Mouse (Mus musculus): ENCODE data around the gene Pdia5.

Pdia5 gene

DNA sequence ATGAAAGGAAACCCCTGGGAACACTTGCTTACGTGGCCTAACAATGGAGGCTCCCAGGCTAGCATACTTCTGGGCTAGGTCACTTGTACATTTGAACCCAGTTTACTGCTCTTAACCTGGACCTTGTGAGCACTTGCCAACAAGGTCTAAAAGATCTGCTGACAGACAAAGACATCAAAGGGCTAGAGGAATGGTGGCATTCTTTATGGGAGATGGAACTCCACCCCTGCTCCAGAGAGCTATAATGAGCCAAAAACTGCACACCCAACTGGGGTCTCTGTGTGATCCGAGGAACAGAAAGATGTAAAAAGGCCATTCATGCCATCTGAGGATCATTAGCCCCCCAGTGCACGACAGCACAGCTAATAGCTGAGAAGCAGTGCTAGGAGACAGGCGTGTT, 6.6 kb downstream of the Pdia5 start:
- no peak for DNase-seq

DNA sequence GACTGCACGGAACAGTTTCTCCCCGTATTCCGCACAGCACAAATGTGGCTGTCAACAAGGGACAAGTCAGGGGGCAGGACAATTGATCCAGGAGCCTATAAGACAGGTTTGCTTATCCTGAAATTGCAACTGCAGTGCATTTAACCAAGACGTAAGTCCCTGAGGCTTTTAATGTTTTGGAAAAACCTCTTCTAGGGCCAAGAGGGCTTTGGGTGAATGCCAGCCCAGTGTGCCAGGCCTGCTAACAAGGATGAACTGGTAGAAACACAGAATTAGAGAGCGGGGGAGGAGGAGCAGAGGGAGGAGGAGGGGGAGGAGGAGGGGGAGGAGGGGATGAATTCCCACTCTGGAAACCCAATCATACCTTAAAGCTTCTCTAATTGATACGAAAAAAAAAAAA, 11.4 kb downstream of the Pdia5 start:
- peak; percentile 49 to 55 for DNase-seq

DNA sequence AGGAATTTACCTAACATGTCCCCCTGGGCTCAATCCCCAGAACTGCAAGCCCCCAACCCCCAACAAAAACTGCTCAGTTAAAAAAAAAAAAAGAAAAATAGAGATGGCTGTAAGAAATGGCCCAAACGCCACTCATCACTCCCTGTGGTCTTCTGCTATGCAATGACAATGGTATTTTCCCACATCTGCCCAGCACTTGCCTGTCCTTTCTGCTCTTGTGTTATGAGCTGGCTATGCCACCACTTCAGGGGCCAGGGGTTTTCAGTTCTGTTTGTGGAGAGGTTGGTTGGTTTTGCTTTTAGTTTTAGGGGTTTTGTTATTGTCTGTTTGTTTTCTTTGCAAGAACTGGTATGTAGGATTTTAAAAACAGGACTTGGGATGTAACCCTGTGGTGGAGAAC, 13.4 kb downstream of the Pdia5 start:
- DNase-seq, result no peak

DNA sequence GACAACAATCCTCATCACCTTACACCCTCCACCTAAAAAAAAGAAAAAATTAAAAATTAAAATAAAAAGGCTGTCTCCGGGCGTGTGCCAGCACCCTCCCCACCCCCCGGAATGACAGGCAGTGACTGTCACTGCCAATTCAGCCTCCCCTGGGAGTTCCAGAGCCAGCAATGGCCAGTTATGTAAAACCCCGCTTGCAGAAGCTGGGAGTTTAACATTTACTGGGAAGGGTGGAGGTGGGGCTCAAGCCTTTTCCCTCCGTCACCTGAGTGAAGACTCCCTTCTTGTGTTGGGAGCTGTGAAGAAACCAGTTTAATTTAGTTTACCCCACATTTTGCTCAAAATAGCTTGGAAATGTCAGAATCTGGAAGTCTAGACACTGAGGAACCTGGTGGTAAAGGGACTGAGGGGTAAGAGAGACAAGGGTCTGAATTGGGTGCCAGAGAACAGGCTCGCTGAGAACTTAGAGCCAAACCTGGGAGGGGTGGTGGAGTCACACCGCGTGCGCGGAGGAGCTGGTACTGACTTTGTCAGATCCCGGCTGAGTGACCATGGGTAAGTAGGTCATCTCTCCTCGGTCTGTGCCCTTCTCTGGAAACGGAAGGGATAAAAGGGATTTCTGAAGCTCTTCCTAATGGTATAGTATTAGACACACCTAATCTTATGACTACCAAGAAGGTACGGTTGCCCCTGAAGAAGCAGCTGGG, 18.0 kb downstream of the Pdia5 start:
- DNase-seq, result peak; percentile 18 to 61

DNA sequence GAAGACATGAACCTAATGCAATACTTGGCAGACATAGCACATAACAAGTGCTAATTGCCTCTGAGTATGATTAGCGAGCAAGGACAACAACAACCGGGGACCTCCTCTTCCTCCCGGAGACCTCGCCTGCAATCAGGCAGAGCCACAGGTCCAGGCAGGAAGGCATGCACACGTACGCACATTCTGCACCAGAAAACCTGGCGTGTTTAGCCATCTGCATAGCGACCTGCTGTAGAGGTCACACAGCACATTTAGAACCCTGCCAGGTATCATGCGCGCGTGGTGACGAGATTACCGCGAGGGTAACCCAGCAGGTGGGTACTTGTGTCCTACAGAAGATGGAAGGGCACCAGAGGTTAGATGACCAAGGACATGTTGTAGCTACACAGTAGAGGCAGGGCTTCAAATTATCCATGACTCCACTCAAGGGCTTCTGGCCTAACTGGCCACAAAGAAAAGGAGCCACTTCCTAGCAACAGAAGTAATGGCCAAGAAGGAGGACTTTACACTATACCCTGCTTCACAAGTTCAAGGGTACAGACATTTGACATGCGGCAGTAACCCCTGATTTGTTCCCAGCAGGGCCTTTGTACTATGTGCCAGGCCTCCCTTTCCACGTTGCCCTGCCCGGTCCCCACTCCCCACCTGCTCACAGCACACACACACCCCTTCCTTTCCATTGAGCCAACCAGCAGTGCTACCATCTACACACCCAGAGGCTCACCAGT, 18.7 kb downstream of the Pdia5 start:
- DNase-seq, result peak in 1 of 2 experiments; percentile 40

DNA sequence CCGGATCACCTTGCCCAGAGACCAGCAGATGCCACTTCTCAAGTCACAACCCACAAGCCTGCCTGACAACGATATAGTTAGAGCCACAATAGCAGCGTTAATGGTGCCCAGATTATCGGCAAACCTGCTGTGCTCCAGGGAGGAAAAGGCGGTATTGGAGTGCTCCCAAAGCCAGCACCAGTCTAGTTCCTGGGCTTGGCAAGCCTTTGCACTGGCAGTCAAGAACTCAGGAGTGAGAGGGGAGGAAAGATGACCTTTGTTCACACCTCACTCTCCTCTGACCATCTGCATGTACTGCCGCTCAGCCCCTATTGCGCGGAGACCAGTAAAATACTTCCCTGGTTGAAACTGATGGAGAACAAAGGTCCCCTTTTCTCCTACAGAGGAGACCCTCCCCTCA, 19.7 kb downstream of the Pdia5 start:
- peak; percentile 31 to 76 for DNase-seq

DNA sequence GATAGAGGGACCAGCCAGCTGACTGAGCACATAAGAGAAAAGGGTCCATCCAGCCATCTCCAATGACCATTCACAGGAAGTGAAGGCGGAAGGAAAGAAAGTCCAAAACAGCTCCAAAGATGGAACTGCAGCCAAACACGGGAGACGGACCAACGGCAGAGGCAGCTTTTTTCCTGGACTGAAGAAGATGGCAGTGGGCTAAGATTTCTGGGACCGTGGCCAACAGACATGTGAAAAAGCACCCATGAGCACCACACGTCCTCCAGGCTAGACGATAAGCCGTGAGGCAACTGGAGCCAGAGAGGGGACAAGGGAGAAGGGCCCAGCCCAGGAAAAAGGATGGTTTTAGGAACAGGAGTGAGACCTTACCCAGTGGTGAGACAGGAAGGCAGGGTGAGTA, 20.6 kb downstream of the Pdia5 start:
- peak; percentile 34 to 54 for DNase-seq

DNA sequence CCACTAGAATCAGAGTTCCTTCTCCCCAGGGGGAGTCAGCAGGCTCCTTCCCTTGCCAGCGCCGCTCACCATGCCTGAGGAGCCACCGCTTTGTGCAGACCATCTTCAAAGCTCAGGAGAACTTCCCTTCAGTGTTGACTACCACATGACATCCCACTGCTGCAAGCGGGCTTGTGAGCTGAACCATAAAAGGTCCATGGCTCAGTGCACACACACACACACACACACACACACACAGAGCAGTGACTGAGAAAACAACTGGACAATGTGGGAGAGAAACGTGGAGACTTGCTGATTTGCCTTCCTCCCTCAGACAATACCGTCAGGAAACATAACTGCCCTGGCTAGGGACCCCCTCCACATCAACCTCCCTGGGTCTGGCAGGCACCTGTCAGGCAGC, 21.7 kb downstream of the Pdia5 start:
- DNase-seq, result peak; percentile 39 to 69

DNA sequence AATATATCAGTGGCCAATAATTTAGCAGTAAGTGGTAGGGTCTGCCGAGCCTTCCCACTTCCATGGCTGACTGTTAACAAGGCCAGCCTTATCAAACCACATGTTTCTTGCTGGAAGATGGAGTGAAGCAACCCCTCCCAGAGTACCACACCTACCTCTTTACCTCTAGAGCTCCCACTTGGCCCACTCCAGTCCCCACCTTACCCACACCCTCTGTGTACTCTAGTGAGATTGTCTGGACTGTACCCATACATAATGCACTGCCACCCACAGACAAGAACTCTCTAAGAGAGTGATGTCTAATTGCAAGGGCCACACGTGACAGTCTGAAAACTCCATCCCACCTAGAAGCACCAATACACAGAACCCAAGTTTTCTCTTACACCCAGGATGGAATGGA, 23.6 kb downstream of the Pdia5 start:
- DNase-seq, result no peak

DNA sequence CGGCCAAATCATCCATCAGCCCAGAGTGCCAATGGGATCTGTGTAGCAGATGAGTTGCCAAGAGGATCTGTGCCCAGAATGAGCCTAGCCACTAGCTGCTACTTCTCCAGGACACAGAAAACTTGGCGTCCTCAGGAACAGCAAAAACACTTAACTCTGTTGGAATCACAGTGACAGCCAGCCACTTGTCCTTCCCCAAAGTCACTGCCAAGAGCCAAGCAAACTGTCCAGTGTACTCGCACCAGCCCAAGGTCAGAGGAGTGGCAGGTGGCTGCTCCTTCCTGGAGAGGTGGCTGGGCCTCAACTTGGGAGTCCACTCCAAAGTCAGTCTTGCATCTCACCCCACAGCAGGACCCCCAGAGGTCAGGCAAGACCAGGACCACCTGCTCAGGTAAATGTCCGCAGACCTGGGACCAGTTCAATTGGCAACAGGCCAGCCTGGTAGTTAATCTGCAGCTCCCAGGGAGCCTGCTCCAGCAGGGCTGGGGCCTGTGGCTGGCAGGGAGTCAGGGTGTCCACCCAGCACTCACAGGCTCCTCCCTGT, 24.8 kb downstream of the Pdia5 start:
- DNase-seq, result peak; percentile 67 to 81

DNA sequence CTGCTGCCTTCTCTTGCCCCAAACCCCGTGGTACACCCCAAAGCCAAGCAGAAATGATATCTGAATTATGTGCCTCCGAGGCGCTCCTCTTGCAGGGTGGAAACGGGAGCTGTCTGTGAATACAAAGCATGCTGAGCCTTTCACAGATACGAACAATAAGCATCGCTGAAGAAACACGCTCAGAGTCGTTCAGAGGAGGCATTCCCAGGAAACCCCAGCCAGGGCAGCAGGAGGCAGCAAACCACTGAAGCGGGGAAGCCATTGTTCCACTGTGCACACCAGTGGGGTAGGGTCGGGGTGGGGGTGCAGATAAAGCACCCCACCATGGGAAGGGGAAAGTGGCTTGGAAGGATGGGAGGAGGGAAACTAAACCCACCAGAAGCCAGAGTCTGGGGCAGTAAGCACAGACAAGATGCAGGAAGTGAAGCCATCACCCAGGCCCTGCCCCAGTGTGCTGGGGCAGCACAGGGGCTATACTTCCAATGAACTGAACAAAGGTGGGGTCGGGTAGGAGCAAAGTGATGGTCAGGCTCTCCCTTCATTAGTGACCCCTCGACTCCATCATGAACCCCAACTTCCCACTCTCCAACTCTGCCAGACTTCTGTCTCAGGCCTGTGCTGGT, 25.9 kb downstream of the Pdia5 start:
- DNase-seq, result no peak

DNA sequence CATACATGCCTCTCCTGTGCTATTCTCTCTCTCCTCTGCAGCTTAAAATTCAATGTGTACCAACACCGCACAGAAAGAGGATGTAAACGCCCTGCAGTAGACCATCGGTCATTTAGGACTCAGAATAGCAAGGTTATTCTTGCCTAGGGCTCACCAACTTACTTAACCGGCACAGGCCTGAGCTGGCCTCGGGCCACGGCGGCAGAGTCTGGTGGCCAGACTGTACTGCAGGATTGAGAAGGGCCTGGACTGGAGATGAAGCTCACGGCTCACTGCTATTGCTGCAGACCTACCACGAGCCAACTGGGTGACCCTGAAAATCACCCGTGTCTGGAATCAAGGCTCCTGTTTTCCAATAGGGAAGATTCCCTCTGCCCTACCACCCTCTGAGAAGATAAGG, 27.0 kb downstream of the Pdia5 start:
- DNase-seq, result no peak

DNA sequence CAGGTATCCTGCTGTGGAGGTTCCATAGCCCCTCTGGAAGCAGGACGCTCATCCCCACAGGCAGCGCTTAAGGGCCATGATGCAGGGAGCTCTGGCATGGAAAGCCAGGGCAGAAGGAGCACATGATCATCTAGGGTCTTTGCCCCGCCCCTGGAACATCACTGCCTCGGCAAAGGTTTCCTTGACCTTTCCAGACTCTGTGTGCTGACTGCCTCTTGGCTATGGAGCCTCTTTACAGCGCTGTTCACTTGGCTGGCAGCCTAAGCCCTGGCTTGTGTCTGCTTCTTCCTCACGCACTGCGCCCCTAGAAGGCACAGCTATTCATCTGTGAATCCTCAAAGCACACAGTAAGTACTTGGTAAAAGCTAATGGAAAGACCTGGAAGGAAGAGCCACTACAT, 27.7 kb downstream of the Pdia5 start:
- DNase-seq, result no peak

DNA sequence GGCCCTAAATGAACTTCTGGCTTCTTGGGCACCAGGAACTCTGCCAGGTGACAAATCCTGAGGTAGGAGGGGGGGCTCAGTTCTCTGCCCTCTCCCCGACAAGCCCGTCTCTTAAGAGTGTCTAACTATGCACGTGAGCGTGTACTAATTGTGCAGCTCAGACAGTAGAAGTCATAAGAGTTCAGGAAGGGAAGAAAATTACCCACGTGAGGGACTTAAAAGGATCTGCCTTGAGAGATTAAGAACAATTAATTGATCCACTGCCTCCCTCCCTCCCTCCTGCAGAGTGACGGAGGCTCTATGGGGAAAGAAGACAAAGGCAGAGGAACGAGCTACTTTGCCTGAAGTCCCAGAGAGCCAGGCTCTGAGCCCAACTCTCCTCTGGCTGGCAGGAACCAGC, 31.1 kb downstream of the Pdia5 start:
- DNase-seq, result no peak

DNA sequence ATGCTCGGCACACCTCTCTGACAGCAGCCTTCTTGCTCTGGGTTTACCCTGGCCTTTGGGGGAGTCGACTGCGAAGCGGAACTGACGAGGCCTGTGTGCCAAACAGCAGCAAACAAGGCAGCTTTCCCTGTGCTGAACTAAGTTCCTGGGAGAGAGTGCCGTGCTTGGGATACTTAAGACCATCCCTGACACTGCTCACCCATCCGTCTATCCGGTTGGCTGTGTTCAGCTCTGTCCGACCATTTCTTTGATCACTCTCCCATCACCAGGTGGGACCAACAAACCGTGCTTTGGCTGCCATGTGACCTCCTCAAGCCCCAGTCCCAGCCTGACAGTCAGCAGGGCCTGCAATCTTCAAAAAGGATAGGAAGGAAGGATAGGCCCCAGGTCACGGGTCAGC, 32.4 kb downstream of the Pdia5 start:
- DNase-seq, result no peak

DNA sequence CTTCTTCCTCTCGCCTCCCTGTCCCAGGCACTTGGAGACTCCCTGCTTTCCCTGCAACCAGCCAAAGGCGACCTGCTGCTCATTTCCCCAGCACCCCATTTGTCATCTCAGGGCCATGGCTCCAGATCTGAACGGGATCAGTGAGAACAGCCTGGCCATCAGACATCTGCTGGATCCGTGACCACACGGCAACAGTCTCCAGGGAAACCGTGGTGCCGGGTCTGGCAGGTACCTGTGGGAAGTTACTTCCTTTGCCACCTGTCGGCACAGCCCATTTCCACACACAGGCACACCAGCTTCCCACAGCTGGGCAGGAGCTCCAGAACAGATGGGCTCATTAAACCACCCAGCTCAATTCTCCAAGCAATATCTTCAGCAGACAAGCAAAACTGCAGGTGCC, 33.2 kb downstream of the Pdia5 start:
- no peak for DNase-seq

DNA sequence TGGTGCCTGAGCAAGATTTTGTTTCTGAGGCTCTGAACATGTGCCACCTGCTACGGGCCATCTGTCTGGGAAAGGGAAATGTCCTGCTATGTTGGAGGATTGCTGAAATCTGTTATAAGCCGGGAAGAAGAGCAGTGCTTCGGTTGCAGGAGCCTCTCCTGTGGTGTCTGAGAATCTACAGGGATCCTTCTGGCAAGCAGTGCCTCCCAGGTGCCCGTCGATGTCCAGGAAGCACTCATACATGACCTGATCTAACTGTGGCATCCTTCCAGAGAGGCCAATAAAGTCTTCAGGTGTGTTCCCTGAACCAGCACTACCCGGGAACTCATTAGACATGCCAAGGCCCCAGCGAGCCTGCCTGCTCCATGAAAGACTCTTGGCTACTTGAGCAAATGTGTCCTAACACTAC, 33.7 kb downstream of the Pdia5 start:
- DNase-seq, result no peak

DNA sequence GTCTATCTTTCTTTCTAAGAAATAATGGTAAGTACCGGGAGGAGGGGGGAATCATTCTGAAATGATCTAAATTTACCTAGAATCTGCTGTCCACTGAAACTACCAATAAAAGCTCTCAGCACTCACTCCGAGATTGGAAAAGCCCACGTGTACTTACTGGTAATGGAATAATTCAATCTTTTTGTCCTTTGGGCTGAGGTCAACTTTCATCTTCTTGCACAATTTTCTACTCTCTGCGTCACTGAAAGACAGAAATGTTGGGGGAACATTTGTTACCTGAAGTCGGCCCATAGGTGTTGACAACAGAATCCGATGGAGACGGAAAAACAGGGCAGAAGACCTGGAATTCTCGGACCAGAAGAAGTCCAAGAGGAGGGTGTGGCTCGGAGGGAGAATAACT, 34.4 kb downstream of the Pdia5 start:
- no peak for DNase-seq

DNA sequence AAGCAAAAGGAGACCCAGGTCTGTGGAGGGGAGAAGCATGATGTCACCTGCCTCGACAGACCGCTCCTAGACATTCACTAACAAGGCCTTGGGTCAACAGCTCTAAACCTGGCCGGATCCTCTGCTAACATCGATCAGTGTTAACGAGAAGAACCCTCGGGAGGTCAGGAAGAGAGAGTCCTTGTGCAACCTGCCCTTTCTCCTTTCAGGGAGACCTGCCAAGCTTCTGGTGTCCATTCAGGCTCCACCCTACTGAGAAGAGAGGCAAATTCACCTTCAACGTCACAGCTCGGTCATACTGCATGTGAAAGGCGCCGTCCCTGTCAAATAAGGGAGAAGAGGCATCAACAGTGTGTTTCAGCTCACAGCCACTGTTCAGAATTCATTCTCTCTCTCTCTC, 34.9 kb downstream of the Pdia5 start:
- no peak for DNase-seq

DNA sequence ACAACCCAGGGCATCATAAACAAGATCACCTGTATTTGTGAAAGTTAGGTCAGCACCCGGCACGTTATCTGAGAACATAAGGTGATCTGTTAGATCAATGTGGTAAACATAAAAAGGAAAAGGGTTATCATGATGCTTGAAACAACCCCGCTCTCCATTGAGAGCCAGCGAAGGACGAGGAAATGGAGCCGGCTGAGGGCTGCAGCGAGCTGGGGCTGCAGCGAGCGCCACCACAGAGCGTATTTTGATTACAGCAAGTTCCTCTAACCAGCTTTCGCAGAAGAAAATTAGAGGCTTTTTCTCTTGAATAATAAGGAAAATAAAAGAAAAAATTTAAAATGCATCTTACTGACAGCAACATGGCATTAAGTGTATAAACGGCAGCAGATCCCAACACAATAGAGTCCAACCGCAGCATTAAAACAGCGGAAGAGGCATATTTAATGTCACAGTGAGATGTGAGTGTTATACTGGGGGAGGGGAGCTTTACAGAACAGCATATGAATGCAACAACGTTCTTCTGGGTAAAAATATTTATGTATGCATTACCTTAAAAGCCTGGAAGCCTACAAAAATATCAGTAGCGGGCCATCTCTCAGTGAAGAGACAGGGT, 40.5 kb downstream of the Pdia5 start:
- DNase-seq, result no peak

DNA sequence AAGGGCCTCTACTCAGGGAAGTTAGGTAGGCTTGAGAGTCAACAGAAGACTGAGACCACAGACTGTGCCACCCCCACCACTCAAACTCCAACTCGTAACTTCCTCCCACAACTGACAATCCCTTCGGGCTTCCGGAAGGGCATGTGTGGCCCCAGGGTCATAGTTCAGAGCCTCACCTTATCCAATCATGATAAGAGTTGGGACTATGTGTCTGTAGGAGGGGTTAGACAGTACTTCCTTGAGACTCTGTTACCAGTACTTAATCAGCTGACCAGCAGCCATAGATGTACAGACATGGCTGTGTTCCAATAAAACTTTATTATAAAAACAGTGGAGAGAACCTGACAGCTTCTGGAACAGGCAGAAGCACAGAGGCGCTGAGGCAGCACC, 48.7 kb downstream of the Pdia5 start:
- DNase-seq, result no peak

DNA sequence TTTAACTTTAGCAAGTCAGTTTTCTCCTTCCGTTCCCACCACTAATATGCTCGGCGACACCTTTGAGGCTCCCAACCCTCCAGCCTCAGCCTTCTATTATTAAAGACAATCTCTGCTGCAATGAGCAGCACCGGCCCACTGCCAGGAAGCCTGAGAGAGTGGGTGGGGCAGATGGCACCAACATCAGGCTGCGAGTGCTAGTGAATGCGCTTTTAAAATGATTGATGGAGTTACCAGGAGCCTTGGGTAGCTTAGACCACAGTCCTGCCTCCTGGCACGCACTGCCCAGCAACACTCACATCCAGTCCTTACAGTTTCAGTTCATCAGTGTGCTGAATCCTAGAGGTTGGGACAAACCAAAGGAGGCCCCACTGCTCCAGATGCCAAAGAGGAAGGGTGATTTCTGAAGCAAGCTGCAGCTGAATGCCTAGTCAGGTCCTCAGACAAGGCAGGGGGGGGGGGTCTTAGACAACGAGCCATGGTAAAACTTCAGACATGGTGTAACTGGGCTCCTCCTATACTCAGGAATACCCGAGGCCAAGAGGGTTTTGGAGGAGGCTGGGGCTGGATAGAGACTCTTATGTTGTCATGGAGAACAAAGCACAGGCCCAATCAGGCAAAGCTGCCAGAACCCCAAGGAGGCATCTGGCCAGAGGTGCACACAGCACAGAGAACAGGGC, 49.2 kb downstream of the Pdia5 start:
- no peak for DNase-seq

DNA sequence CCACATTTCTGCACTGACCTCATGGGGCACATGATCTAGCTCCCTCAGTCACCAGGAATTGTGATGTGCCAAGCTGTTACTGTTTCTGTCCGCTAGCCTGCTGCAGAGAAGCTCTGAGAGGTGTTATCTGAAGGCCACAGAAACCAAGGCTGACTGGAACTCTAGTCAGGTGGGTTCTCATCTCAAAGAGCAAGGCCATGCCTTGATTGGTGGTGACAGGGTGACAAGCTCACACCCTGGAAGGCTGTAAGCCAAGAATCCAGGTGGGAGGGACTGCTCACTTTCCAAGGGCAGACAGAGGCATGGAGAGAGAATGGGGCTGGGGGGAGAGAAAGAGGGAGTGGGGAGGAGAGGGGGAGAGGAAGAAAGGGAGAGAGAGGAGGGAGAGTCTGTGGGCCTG, 51.6 kb downstream of the Pdia5 start:
- no peak for DNase-seq

All from kidney, postnatal 25 days (tissue).